Mouse (Mus musculus): ENCODE results near the gene Vgll4. TPM values are rescaled to one million over a fixed set of nuclear protein-coding genes. Genes with fewer than 3 reads are reported as not detected.

Vgll4 gene
- polyA plus RNA-seq, 2 experiments from 2014 or later = 171 to 233 TPM

DNA sequence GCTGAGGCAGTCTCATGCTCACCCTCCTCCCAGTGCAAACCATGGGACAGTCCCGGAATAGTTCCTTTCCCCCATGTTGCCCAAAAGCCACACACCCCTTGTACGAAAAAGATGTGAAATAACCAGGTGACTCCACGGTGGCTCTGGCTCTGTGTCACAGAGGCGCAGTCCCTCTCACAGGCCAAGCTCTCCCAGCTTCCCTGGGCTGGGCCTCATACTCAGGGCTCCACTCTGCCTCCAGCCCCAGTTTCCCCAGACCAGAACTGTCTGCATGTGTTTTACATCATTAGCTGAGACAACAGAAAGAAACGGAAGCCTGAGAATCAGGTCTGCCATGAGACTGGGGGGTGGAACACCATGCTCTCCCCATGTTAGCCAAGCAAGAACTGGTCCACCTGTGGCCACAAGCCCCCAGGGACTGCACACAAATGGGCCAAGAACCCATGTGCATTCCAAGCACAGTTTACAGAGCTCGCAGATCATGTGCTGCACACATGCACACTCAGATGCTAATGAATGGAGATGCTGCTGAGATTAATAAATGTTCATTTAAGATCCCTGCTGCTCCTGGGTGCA, 100.2 kb downstream of the Vgll4 start:
- ATAC-seq = no peak

DNA sequence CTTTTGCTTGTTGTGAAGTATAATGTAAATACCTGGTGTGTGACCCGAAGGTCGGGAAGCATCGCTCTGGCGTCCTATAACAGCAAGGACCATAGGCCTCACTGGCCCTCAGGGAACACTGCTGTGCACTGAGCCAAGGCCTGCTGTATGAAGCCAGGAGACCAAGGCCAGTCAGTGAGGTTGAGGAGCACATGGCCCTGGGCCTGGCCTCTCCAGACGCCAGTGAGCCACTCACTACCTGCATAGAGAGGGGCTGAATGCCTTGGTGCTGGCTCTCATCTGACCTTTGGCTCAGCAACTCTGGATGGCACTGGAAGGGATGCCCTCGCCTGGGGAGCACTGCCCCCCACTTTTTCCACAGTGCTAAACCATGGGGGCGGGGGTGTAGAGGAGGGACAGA, 101.1 kb downstream of the Vgll4 start:
- no peak for ATAC-seq

DNA sequence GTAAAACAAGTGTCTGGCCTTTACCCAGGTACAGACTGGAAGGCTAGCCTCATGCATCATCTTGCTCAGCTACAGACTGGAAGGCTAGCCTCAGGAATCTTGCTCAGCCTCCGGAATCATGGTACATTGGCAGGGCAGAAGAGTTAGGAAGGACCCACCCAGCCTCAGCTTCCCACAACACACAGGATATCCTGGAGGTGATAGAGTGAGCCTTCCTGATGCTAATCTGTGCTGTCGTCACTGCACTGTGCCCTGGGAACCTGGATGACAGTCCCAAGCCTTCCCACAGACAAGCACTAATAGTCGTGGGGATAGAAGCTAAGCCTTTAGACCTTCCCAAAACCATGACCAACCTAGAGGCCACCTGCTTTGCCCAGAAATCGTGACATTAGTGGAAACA, 103.2 kb downstream of the Vgll4 start:
- no peak for ATAC-seq

- peak; percentile 14 for ATAC-seq
Measured at GRCm38 (mm10) chr6:114866078-114866477, 103.7 kb downstream of the Vgll4 start.

DNA sequence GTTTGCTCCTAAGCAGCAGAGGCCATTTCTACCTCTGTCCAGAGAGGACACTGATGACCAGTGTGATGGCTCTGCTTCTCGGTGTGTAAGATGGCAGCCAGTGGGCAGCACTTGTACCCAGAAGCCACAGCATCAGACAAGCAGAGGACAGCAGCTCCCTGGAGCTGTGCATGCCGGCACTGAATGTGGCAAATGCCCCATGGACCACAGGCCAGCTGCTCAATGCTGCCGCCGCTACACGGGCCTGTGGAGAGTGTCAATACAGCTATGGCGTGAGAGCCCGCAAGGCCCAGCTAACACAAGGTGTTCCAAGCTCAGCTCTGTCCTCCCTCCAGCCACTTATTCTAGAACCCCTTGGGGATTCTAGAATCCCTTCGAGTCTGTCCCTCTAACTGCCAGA, 105.4 kb downstream of the Vgll4 start:
- no peak for ATAC-seq

- ATAC-seq = no peak
Measured at GRCm38 (mm10) chr6:114863501-114863900, 106.3 kb downstream of the Vgll4 start.

DNA sequence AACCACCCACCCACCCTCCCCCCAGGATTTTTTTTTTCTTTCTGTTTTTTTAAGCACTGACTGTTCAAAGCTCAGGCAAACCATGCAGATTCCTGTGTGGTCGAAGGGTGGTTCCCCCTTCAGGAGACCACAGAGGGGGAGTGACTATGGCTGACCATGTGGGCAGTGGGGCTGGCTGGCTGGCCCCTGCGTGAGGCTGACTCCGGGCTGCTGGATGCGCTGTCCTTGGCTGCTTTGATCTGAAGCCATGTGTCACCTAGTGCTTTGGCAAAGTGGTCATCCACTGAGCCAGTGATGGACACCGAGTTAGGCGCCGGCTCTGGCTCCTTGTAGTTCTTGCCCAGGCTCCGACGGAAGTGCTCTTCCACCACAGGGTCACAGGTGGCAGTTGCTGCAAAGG, 107.7 kb downstream of the Vgll4 start:
- ATAC-seq = no peak

DNA sequence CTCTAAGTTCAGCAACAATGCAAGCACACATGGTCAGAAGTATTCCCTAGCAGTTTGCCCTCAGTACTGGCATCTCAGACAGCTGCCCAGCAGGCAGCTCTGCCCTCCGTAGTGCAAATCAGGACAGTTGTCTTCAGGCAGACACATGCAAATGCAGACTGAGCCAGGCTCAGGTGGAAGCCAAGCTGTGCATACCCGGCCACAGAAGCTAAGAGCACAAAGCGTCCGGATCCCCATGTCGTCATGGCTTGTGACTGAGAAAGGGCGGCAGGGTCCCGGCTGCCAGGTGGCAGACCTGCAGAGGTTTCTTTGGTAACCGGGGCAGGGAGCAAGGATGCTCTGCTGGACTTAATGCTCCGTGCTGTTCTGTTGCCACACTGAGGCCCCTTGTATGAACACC, 108.2 kb downstream of the Vgll4 start:
- no peak for ATAC-seq

DNA sequence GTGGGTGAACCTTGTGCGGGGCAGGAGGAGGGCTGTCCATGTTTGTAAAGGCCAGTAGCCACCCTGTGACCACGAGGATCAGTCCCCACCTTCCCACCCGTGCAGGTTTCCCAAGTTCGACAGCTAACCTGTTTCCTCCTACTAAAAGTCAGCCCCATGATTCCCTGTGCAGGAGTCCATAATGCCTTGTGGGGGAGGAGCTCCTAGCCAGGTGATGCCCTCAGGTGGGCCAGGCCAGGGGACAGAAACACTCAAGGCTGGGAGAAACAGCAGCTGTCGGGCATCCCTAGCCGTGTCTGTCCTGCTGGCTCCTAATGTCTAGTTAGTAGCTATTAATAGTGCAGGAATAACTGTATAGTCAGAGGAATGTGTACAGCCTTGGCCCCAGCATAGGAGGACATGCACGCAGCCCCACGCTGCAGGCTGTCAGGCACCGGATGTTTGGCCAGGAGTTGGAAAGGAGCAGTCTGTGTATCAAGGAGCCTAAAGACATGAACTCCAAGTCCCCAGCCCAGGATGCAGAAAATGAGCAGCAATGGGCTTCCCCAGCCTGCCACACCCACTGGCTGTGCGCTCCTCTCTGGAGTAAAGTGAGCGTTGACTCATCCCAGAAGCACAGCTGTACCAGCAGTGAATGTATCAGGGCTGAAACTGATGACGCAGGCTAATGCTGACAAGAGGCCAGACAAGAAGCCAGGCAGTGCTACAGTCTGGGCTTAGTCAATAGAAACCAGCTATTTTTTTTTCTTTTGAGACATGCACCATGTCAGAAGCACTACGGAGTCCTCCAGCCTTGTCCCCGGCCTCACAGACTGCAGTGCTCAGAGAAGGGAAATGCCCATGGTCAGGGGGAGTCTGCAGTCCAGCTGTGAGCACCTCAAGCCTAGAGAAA, 108.9 kb downstream of the Vgll4 start:
- ATAC-seq = peak; percentile 39

DNA sequence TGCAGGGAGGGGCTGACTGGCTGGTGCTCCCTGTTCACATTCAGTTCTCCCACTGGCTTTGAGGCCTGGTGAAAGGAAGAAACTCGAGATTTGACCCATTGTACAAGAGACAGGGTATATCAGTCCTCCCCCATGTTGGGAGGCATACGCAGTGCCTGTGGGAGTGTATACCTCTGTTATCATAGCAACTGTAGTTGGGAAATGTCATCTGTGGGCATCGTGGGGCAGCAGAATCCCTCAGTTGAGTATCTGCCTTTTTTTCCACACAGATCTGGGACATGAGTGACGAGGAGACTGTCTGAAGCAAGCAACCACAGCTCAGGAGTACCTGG, 111.1 kb downstream of the Vgll4 start:
- ATAC-seq = no peak

GRCm38 (mm10) chr6:114857996-114858721, 111.6 kb downstream of the Vgll4 start:
- no peak for ATAC-seq

GRCm38 (mm10) chr6:114856501-114856900, 113.3 kb downstream of the Vgll4 start:
- no peak for ATAC-seq

DNA sequence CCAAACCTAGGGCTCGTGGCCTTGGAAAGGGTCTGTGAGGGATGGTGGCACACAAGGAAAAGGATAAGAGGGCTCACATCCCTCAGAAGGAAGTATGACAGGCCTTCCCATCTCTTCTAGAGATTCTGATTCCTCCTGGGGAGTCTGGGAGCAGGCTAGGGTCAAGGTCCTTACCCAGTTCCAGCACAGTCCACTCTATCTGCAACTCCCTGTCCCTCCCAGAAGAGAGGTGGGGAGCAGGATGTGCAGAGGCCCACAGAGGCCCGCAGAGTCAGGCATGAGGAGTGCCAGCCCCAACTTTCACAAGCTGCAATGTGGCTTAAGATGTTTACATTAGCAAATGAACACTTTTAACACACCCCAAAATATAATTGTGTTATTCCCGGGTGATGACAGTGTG, 114.2 kb downstream of the Vgll4 start:
- no peak for ATAC-seq

DNA sequence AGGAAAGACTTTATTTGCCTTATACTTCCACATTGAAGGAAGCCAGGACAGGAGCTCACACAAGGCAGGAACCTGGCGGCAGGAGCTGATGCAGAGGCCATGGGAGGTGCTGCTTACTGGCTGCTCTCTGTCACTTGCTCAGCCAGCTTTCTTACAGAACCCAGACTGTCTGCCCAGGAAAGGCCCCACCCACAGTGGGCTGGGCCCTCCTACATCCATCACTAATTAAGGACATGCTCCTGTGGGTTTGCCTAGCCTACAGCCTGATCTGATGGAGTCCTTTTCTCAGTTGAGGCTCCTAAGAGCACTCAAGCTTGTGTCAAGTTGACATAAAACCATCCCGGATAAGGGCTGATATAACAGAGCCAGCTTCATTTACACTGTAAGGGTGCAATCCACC, 115.4 kb downstream of the Vgll4 start:
- no peak for ATAC-seq

DNA sequence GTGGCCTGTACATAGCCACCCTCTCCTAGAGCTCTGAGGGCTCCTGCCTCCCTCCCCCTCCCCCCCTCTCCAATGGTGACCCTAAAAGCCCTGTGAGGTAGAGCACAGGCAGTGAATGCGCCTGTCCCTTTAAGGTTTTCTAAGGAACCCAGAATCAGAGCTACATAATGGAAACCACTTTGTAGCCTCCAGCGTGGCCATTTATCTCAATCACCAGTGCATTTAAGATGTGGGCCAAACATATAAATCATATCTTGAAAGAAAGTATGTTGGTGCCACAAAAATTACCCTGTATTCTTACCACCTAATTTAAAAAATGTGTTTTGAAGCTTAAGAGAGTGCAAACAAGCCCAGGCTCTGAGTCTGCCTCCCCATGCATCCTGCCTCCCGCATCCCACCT, 117.1 kb downstream of the Vgll4 start:
- ATAC-seq = no peak

- ATAC-seq = no peak
Measured at GRCm38 (mm10) chr6:114851688-114852087, 118.1 kb downstream of the Vgll4 start.

DNA sequence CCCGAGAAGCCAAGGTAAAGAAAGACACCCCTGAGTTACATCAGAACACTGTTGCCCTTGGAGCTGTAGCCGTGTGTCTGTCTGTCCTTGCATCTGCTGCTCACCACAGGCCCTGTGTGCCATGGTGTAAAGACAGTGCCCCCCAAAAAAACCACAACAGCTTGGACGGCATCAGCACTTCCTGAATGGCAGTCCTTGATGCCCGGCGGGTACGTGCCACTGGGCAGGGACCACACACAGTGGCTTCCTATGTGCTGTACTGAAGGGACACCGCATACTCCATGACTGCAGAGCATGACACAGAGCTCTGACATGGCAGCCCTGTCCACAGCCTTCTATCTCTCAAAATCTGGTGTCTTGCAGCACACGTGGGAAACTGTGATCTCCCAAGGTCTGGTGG, 120.0 kb downstream of the Vgll4 start:
- ATAC-seq = no peak

DNA sequence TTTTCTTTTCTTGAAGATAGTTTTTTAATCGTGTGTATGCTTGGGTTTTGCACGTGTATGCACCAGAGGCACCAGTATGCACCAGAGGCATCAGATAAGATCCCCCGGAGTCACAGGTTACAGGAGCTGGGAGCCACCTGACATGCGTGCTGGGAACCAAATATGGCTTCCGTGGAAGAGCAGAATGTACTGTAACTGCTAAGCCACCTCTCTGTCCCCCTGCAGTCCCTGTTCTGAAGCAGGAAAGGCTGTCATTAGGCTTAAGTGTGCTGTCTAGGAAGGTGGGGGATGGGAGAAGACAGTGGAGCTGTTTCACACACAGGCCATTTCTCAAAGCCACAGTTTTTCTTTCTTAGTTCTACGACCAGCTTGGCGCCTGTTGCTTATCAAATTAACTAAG, 121.0 kb downstream of the Vgll4 start:
- no peak for ATAC-seq

DNA sequence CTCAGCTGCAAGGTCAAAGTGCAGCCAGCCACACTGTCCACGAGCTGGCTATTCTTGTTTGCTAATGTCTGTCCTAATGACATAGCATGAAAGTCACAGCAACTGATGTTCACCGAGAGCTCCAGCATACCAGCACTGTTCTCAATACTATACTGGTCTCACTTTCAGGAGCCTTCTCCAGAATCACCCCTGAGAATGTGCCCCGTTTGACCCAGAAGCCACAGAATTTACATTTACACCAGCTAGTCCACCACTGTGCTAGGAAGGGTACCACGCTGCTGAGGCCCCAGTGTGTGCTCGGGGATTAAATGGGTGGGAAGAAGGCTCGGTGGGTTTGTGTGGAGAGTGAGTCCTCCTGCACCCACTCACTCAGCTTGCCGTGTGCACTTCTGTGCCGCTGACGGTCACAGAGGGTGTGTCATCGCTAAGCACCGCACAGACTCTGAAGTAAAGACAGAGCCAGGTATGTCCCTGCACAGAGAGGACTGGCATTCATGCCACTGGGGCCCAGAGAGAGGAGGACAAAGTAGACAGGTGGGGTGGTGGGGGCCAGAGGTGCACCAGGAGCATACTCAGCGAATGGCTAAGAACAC, 122.1 kb downstream of the Vgll4 start:
- ATAC-seq = no peak

GRCm38 (mm10) chr6:114846153-114846772, 123.5 kb downstream of the Vgll4 start:
- ATAC-seq = no peak

- no peak for ATAC-seq
Measured at GRCm38 (mm10) chr6:114842863-114843262, 126.9 kb downstream of the Vgll4 start.

GRCm38 (mm10) chr6:114842131-114842530, 127.7 kb downstream of the Vgll4 start:
- ATAC-seq = no peak

GRCm38 (mm10) chr6:114840012-114840411, 129.8 kb downstream of the Vgll4 start:
- ATAC-seq = no peak

Data from CD4-positive, CD25-positive, alpha-beta regulatory T cell, adult 4 months (primary cell).